Mouse (Mus musculus): Measurements from ENCODE around the gene Gm3542.
"Not testable (repeated sequence)": the region's sequence is repeated elsewhere in the genome, so short reads cannot be mapped to it uniquely, and the experiment has no call there.

Gene Gm3542

DNA sequence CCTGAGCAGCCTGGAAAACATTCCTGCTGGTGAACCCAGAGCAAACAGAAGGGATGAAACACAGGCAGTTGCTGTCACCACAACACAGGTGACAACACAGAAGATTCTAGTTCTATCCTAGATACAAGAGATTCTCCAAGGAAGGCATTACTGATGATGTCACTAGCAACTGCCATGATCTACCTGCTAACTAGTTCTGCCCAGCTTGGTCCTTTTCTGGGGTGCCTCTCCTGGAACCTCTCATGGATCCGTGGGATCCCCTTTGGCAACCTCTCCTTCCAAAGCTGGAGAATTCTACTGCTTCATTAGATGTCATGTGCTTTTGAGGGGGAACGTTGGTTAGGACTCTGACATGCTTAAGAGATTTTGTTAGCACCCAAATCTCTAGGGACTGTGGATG lies at the start of gene Gm3542:
Gm3542 (minus strand) TSS at position 101 of the 400 bp plus-strand sequence.
- DNase-seq (ENCODE audit: low read depth, low spot score), result not testable (repeated sequence)
